ENCODE assay signal across 9 mouse cellular contexts in genomic region chr8:120308553-120308952, GRCm38 (mm10).
DNase-seq lines count a peak whose midpoint lies in the region; ATAC-seq and TF ChIP-seq lines count a peak whose summit lies in the region.
"Had no signal": no experiment of that assay in that cellular context is flagged by ENCODE, and none has a peak within 500 bp of the region (broad histone marks: within the 10 kb centered on the region; RNA-seq: fewer than 3 reads in every experiment).

No protein-coding gene starts in this region.

- H3K9ac ChIP-seq in lung, postnatal 0 days (replicated peaks; ENCODE audit: low read depth), result no peak overlapping the region
- H3K9ac ChIP-seq in hindbrain, postnatal 0 days (replicated peaks; ENCODE audit: low read length), result no peak overlapping the region
- H3K9ac ChIP-seq in stomach, embryonic 16.5 days (ENCODE audit: low read length), result no peak overlapping the region
- H3K9ac ChIP-seq: liver, embryonic 13.5 days had no signal

- WGBS in lung, postnatal 0 days, result 51% methylated on average over 9 of the region's 9 CpGs
- 19% methylated on average over 9 of the region's 9 CpGs for WGBS in hindbrain, postnatal 0 days
- WGBS in stomach, embryonic 16.5 days, result 57% methylated on average over 9 of the region's 9 CpGs

- no peak overlapping the region for H3K4me2 ChIP-seq in lung, postnatal 0 days (replicated peaks; ENCODE audit: low read depth, low read length)
- no peak overlapping the region for H3K4me2 ChIP-seq in hindbrain, postnatal 0 days (ENCODE audit: low read depth, low read length)
- H3K4me2 ChIP-seq in stomach, embryonic 16.5 days (ENCODE audit: low read depth, low read length), result no peak overlapping the region
- H3K4me2 ChIP-seq: liver, embryonic 13.5 days had no signal

- no peak for TF ChIP-seq EP300 in lung, postnatal 0 days (IDR thresholded peaks at IDR 0.05)

- no peaks in the 10 kb centered on the region for H3K27me3 ChIP-seq in lung, postnatal 0 days (replicated peaks; ENCODE audit: insufficient read depth, low read length)
- no peaks in the 10 kb centered on the region for H3K27me3 ChIP-seq in hindbrain, postnatal 0 days (ENCODE audit: insufficient read depth, low read length)
- H3K27me3 ChIP-seq in stomach, embryonic 16.5 days (ENCODE audit: control insufficient read depth, insufficient read depth, low read length), result no peaks in the 10 kb centered on the region

- H3K36me3 ChIP-seq in lung, postnatal 0 days (ENCODE audit: insufficient read depth, low read length), result no peaks in the 10 kb centered on the region
- H3K36me3 ChIP-seq in hindbrain, postnatal 0 days (ENCODE audit: insufficient read depth, low read length), result no peaks in the 10 kb centered on the region
- H3K36me3 ChIP-seq in stomach, embryonic 16.5 days (ENCODE audit: control insufficient read depth, insufficient read depth, low read length), result no peaks in the 10 kb centered on the region
- H3K36me3 ChIP-seq: liver, embryonic 13.5 days had no signal

- H3K27ac ChIP-seq in lung, postnatal 0 days (ENCODE audit: low read length), result no peak overlapping the region
- H3K27ac ChIP-seq in hindbrain, postnatal 0 days, result peak overlapping the region; percentile 76
- H3K27ac ChIP-seq in stomach, embryonic 16.5 days (ENCODE audit: low read length), result peak overlapping the region; percentile 4; the same call in 1 of the 2 replicates
- no peak overlapping the region; the same call in 1 of the 2 replicates for H3K27ac ChIP-seq in left cerebral cortex, adult 2 months
- H3K27ac ChIP-seq: liver, embryonic 13.5 days had no signal

- 0 out of 2 replicates have a peak, but pooled peaks cover 2% of the 10 kb centered on the region for H3K4me1 ChIP-seq in lung, postnatal 0 days (ENCODE audit: insufficient read depth, low read depth, low read length)
- peaks cover 35% of the 10 kb centered on the region for H3K4me1 ChIP-seq in hindbrain, postnatal 0 days (ENCODE audit: insufficient read depth, low read length)
- peaks cover 24% of the 10 kb centered on the region for H3K4me1 ChIP-seq in stomach, embryonic 16.5 days (ENCODE audit: control insufficient read depth, insufficient read depth, low read length)

- H3K9me3 ChIP-seq in lung, postnatal 0 days (ENCODE audit: low read length), result no peaks in the 10 kb centered on the region
- no peaks in the 10 kb centered on the region for H3K9me3 ChIP-seq in hindbrain, postnatal 0 days (ENCODE audit: low read length)
- no peaks in the 10 kb centered on the region for H3K9me3 ChIP-seq in stomach, embryonic 16.5 days (replicated peaks; ENCODE audit: control insufficient read depth, low read length)
- H3K9me3 ChIP-seq: liver, embryonic 13.5 days had no signal

- TF ChIP-seq CTCF in lung, postnatal 0 days (IDR thresholded peaks at IDR 0.05), result no peak
- TF ChIP-seq CTCF in hindbrain, postnatal 0 days (IDR thresholded peaks at IDR 0.05; ENCODE audit: low read depth), result no peak
- TF ChIP-seq CTCF in left cerebral cortex, adult 2 months (IDR thresholded peaks at IDR 0.05), result no peak

- DNase-seq in lung, postnatal 0 days (ENCODE audit: low spot score), result peak; percentile 49
- no peak for DNase-seq in lung, postnatal 4 days
- peak; percentile 70 for DNase-seq in fibroblast of lung, adult 2 months (ENCODE audit: low read depth)
- peak; percentile 73 for DNase-seq in hindbrain, postnatal 0 days (ENCODE audit: low spot score)
- DNase-seq in frontal cortex, postnatal 14 days (ENCODE audit: low spot score in 2 of 2), result no peak
- DNase-seq in left cerebral cortex, adult 2 months (ENCODE audit: extremely low spot score in 1 of 2, low spot score in 2 of 2), result no peak
- no peak for DNase-seq in left cerebral cortex, postnatal 36 days (ENCODE audit: low spot score in 2 of 2)
- DNase-seq: liver, embryonic 13.5 days had no signal

- no peak overlapping the region for H3K4me3 ChIP-seq in lung, postnatal 0 days (ENCODE audit: low read depth, low read length)
- H3K4me3 ChIP-seq in hindbrain, postnatal 0 days (ENCODE audit: low read length), result no peak overlapping the region
- H3K4me3 ChIP-seq in stomach, embryonic 16.5 days (replicated peaks; ENCODE audit: low read length), result no peak overlapping the region
- no peak overlapping the region for H3K4me3 ChIP-seq in left cerebral cortex, adult 2 months
- H3K4me3 ChIP-seq: liver, embryonic 13.5 days had no signal

- no peak for ATAC-seq in lung, postnatal 0 days
- no peak for ATAC-seq in hindbrain, postnatal 0 days
- ATAC-seq in stomach, embryonic 16.5 days (ENCODE audit: insufficient read depth, low FRiP score), result no peak

- intact Hi-C loops in left cerebral cortex, adult 2 months (cut with DNase I), result no loop called here
- intact Hi-C loops in left cerebral cortex, postnatal 36 days (cut with DNase I), result no loop called here

Comparison
In these comparisons a context has a peak if more than half of its experiments do, and no peak if none do; other contexts are left out.
1. DNase-seq: peak in lung, postnatal 0 days (single experiment), fibroblast of lung, adult 2 months (single experiment) and hindbrain, postnatal 0 days (single experiment); none in lung, postnatal 4 days (0 of 2), frontal cortex, postnatal 14 days (0 of 2), left cerebral cortex, adult 2 months (0 of 2) and left cerebral cortex, postnatal 36 days (0 of 2).
2. H3K27ac ChIP-seq: peak in hindbrain, postnatal 0 days (single experiment) and stomach, embryonic 16.5 days (single experiment); none in lung, postnatal 0 days (single experiment) and left cerebral cortex, adult 2 months (single experiment).